Mouse (Mus musculus) ES-Bruce4 (cell line): Measurements from ENCODE around the gene Arid1b.

Experiments
- CTCF ChIP-seq: IDR thresholded peaks from one replicate; pipeline ENCODE4 v1.8.1; 2011; ENCODE audit warnings: low read depth, low read length
- POLR2A ChIP-seq: IDR thresholded peaks from one replicate; pipeline ENCODE4 v1.8.1; 2011; ENCODE audit warnings: low read length; ENCODE audit not compliant: insufficient read depth

DNA sequence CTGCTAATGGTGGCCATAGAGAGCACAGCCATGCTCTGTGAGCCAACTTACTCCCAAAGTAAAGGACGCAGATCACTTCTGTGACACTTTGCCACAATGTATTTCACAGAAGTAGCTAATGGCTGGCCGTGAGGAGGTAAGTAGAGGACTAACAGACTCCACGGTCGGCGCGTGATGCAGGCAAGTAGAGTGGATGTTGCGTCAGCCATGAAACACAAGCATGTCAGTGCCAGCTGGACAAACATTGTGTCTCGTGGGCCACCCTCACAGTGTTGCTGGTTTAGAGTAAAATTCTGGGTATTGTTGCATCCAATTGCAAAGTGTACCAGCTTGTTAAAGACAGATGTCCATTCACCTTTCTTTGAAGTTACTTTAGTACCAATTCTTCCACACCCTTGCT lies 213.7 kb downstream of the Arid1b start:
- TF ChIP-seq CTCF (no peak), POLR2A (no peak)
